Comparison of ENCODE assay signal across 24 mouse cellular contexts in genomic region chr12:73140732-73141131, GRCm38 (mm10). TPM values are rescaled to one million over a fixed set of nuclear protein-coding genes. Genes with fewer than 3 reads are reported as not detected.
A peak's percentile ranks its signal among the peaks of the same experiment; 100 is the strongest.
DNase-seq lines count a peak whose midpoint lies in the region; ATAC-seq lines count a peak whose summit lies in the region.
"Had no signal": no experiment of that assay in that cellular context is flagged by ENCODE, and none has a peak within 500 bp of the region (broad histone marks: within the 10 kb centered on the region; RNA-seq: fewer than 3 reads in every experiment).

No protein-coding gene starts in this region.

- H3K9ac ChIP-seq in liver, embryonic 13.5 days: no peak overlapping the region
- H3K9ac ChIP-seq in liver, embryonic 11.5 days (ENCODE audit: low read depth, low read length): no peak overlapping the region
- no peak overlapping the region for H3K9ac ChIP-seq in liver, embryonic 16.5 days (ENCODE audit: low read depth, low read length)
- H3K9ac ChIP-seq in liver, embryonic 12.5 days: no peak overlapping the region
- H3K9ac ChIP-seq: embryonic facial prominence, embryonic 12.5 days; forebrain, embryonic 13.5 days; forebrain, embryonic 15.5 days; forebrain, postnatal 0 days had no signal

- no peak for DNase-seq in liver, embryonic 13.5 days
- no peak for DNase-seq in liver, embryonic 11.5 days (ENCODE audit: low spot score)
- DNase-seq in NIH3T3 (ENCODE audit: low read depth): peak; percentile 35
- DNase-seq in ovary, postnatal 36 days (ENCODE audit: low spot score): no peak
- DNase-seq in right cerebral cortex, postnatal 10 days (ENCODE audit: low spot score in 2 of 2): no peak
- DNase-seq: adrenal gland, adult 8-10 months; adrenal gland, postnatal 14 days; adrenal gland, postnatal 36 days; B cell, adult 2 months; cerebellum, adult 11-12 months; cerebellum, adult 2 months; cerebellum, adult 9-10 months; cerebellum, postnatal 10 days; cerebellum, postnatal 25 days; forebrain, postnatal 0 days had no signal

- H3K4me3 ChIP-seq in liver, embryonic 13.5 days (replicated peaks): no peak overlapping the region
- H3K4me3 ChIP-seq in liver, embryonic 11.5 days (ENCODE audit: low read depth, low read length): no peak overlapping the region
- H3K4me3 ChIP-seq in liver, embryonic 16.5 days (ENCODE audit: low read depth, low read length): no peak overlapping the region
- no peak overlapping the region for H3K4me3 ChIP-seq in liver, embryonic 12.5 days
- H3K4me3 ChIP-seq: embryonic facial prominence, embryonic 10.5 days; embryonic facial prominence, embryonic 12.5 days; forebrain, embryonic 13.5 days; forebrain, embryonic 15.5 days had no signal

- H3K27me3 ChIP-seq in liver, embryonic 13.5 days: no peaks in the 10 kb centered on the region
- no peaks in the 10 kb centered on the region for H3K27me3 ChIP-seq in liver, embryonic 11.5 days (replicated peaks; ENCODE audit: control insufficient read depth, insufficient read depth, low read length)
- no peaks in the 10 kb centered on the region for H3K27me3 ChIP-seq in liver, embryonic 16.5 days (ENCODE audit: control insufficient read depth, insufficient read depth, low read depth, low read length)
- H3K27me3 ChIP-seq in liver, embryonic 12.5 days (replicated peaks): no peaks in the 10 kb centered on the region
- H3K27me3 ChIP-seq: CH12.LX; embryonic facial prominence, embryonic 12.5 days; forebrain, embryonic 13.5 days; forebrain, embryonic 15.5 days had no signal

- WGBS in liver, embryonic 13.5 days (ENCODE audit: insufficient replicate concordance): 61% methylated on average over 3 of the region's 3 CpGs
- 71% methylated on average over 3 of the region's 3 CpGs for WGBS in liver, embryonic 11.5 days
- WGBS in liver, embryonic 16.5 days (ENCODE audit: insufficient replicate concordance): 59% methylated on average over 3 of the region's 3 CpGs
- 69% methylated on average over 3 of the region's 3 CpGs for WGBS in liver, embryonic 12.5 days (ENCODE audit: insufficient replicate concordance)

- ATAC-seq in liver, embryonic 13.5 days (ENCODE audit: low read depth): peak; percentile 65
- no peak for ATAC-seq in liver, embryonic 11.5 days (replicated peaks; ENCODE audit: low FRiP score)
- 0 out of 2 replicates have a peak, but pooled peaks have one; percentile 37 for ATAC-seq in liver, embryonic 16.5 days (ENCODE audit: low read depth)
- ATAC-seq in liver, embryonic 12.5 days: no peak
- ATAC-seq: CD4-positive, CD25-positive, alpha-beta regulatory T cell, adult 4 months; forebrain, embryonic 13.5 days; forebrain, embryonic 15.5 days; forebrain, postnatal 0 days had no signal

- H3K27ac ChIP-seq in liver, embryonic 13.5 days: no peak overlapping the region
- no peak overlapping the region for H3K27ac ChIP-seq in liver, embryonic 11.5 days (ENCODE audit: low read depth, low read length)
- H3K27ac ChIP-seq in liver, embryonic 16.5 days (ENCODE audit: low read length): no peak overlapping the region
- no peak overlapping the region for H3K27ac ChIP-seq in liver, embryonic 12.5 days
- H3K27ac ChIP-seq: embryonic facial prominence, embryonic 10.5 days; embryonic facial prominence, embryonic 12.5 days; forebrain, embryonic 13.5 days; forebrain, embryonic 15.5 days had no signal

- no peaks in the 10 kb centered on the region for H3K9me3 ChIP-seq in liver, embryonic 13.5 days (replicated peaks)
- H3K9me3 ChIP-seq in liver, embryonic 11.5 days (ENCODE audit: control insufficient read depth, low read length): no peaks in the 10 kb centered on the region
- no peaks in the 10 kb centered on the region for H3K9me3 ChIP-seq in liver, embryonic 16.5 days (replicated peaks; ENCODE audit: control insufficient read depth, low read length)
- no peaks in the 10 kb centered on the region for H3K9me3 ChIP-seq in liver, embryonic 12.5 days (replicated peaks)
- H3K9me3 ChIP-seq: embryonic facial prominence, embryonic 12.5 days; forebrain, embryonic 13.5 days; forebrain, embryonic 15.5 days; G1E had no signal

- 0 out of 2 replicates have a peak, but pooled peaks cover 7% of the 10 kb centered on the region for H3K4me1 ChIP-seq in liver, embryonic 13.5 days (replicated peaks)
- no peaks in the 10 kb centered on the region for H3K4me1 ChIP-seq in liver, embryonic 11.5 days (replicated peaks; ENCODE audit: control insufficient read depth, insufficient read depth, low read length)
- no peaks in the 10 kb centered on the region for H3K4me1 ChIP-seq in liver, embryonic 16.5 days (ENCODE audit: control insufficient read depth, low read depth, low read length)
- peaks cover 8% of the 10 kb centered on the region; the same call in 1 of the 2 replicates for H3K4me1 ChIP-seq in liver, embryonic 12.5 days
- H3K4me1 ChIP-seq: embryonic facial prominence, embryonic 12.5 days; forebrain, embryonic 13.5 days; forebrain, embryonic 15.5 days had no signal

- H3K36me3 ChIP-seq in liver, embryonic 13.5 days: no peaks in the 10 kb centered on the region; the same call in 1 of the 2 replicates
- no peaks in the 10 kb centered on the region; the same call in 1 of the 2 replicates for H3K36me3 ChIP-seq in liver, embryonic 11.5 days (ENCODE audit: control insufficient read depth, insufficient read depth, low read length)
- no peaks in the 10 kb centered on the region for H3K36me3 ChIP-seq in liver, embryonic 16.5 days (ENCODE audit: control insufficient read depth, insufficient read depth)
- H3K36me3 ChIP-seq in liver, embryonic 12.5 days: peaks cover 3% of the 10 kb centered on the region; the same call in 1 of the 2 replicates
- H3K36me3 ChIP-seq: forebrain, embryonic 15.5 days had no signal

- H3K4me2 ChIP-seq in liver, embryonic 13.5 days: no peak overlapping the region
- H3K4me2 ChIP-seq in liver, embryonic 11.5 days: no peak overlapping the region
- no peak overlapping the region for H3K4me2 ChIP-seq in liver, embryonic 16.5 days (ENCODE audit: low read depth, low read length)
- H3K4me2 ChIP-seq in liver, embryonic 12.5 days: no peak overlapping the region
- H3K4me2 ChIP-seq: embryonic facial prominence, embryonic 12.5 days; forebrain, embryonic 13.5 days; forebrain, embryonic 15.5 days had no signal

RNA-seq across cellular contexts. Expression of gene Mnat1, which starts 17.2 kb away (rescaled TPM):
- 11.9 TPM in 2 replicates for polyA plus RNA-seq in liver, embryonic 13.5 days (2015; fragmentation: Nextera tagmentation; extraction: Ambion mirVana)
- 30.5 and 31.4 TPM in 2 replicates for polyA plus RNA-seq in liver, embryonic 11.5 days (2014; fragmentation: Nextera tagmentation; extraction: Ambion mirVana)
- polyA plus RNA-seq in liver, embryonic 16.5 days (2015; fragmentation: Nextera tagmentation; extraction: Ambion mirVana): 7.1 and 7.7 TPM in 2 replicates
- polyA plus RNA-seq in liver, embryonic 12.5 days (2016; fragmentation: Nextera tagmentation; extraction: Ambion mirVana): 14.1 and 16.7 TPM in 2 replicates

RNA-seq across cellular contexts. Expression of gene Six4, which starts 27.5 kb away (rescaled TPM):
- 0.05 TPM in 2 replicates for polyA plus RNA-seq in liver, embryonic 13.5 days (2015; fragmentation: Nextera tagmentation; extraction: Ambion mirVana)
- 1.4 and 1.6 TPM in 2 replicates for polyA plus RNA-seq in liver, embryonic 11.5 days (2014; fragmentation: Nextera tagmentation; extraction: Ambion mirVana)
- 0.04 and 0.06 TPM in 2 replicates for polyA plus RNA-seq in liver, embryonic 16.5 days (2015; fragmentation: Nextera tagmentation; extraction: Ambion mirVana)
- polyA plus RNA-seq in liver, embryonic 12.5 days (2016; fragmentation: Nextera tagmentation; extraction: Ambion mirVana): 0.18 and 0.29 TPM in 2 replicates

Comparison
In these comparisons a context has a peak if more than half of its experiments do, and no peak if none do; other contexts are left out.
1. ATAC-seq: peak in liver, embryonic 13.5 days (single experiment) and liver, embryonic 16.5 days (single experiment); none in liver, embryonic 11.5 days (single experiment) and liver, embryonic 12.5 days (single experiment).